Mouse (Mus musculus): ENCODE data around the gene Sugct. TPM values are rescaled to one million over a fixed set of nuclear protein-coding genes. Genes with fewer than 3 reads are reported as not detected.

Sugct gene
- total RNA-seq, 2 experiments from 2014 or later: 1.2 to 1.8 TPM

Other genes starting within 250 kb of the Sugct start
- gene Mplkip, start 361 bp downstream of the Sugct start, total RNA-seq (2021): 10 to 100 TPM; 10.4 to 12.2 TPM
- 10 to 100 TPM; 35.3 to 35.4 TPM for gene Cdk13, start 109.5 kb upstream of the Sugct start, total RNA-seq (2021)
- 10 to 100 TPM; 47.4 to 48.9 TPM for gene Rala, start 248.7 kb upstream of the Sugct start, total RNA-seq (2021)

Measured in heart, postnatal 10 days (tissue).